Mouse (Mus musculus): Measurements from ENCODE around the gene Icam1. TPM values are rescaled to one million over a fixed set of nuclear protein-coding genes. Genes with fewer than 3 reads are reported as not detected.
A peak's percentile ranks its signal among the peaks of the same experiment; 100 is the strongest.

Gene Icam1
- total RNA-seq, 2 experiments from 2014 or later: 3.1 to 3.3 TPM

- DNase-seq (ENCODE audit: extremely low spot score in 1 of 2, low spot score in 2 of 2): peak in 1 of 2 experiments; percentile 46
- intact Hi-C loops (cut with DNase I): no loop called here
Observed at GRCm38 (mm10) chr9:21016331-21017176, 769 bp downstream of the Icam1 start.

DNA sequence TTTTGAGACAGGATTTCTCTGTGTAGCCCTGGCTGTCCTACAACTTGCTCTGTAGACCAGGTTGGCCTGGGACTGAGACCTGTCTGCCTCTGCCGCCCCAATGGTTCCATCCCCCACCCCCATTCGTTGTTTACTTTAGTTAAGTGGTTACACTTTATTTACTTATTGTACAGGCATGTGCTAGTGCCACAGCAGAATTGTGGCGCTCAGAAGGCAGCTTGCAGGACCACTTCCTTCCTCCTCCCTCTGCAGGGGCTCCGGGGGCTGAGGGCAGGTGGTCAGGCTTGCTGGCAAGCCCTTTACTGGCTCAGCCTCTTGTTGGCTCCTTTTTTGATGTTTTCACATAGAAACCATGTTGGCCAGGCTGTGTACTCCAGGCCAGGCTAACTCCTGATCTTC lies 1.4 kb downstream of the Icam1 start:
- intact Hi-C loops (cut with DNase I): no loop called here
- no peak for DNase-seq (ENCODE audit: extremely low spot score in 1 of 2, low spot score in 2 of 2)

DNA sequence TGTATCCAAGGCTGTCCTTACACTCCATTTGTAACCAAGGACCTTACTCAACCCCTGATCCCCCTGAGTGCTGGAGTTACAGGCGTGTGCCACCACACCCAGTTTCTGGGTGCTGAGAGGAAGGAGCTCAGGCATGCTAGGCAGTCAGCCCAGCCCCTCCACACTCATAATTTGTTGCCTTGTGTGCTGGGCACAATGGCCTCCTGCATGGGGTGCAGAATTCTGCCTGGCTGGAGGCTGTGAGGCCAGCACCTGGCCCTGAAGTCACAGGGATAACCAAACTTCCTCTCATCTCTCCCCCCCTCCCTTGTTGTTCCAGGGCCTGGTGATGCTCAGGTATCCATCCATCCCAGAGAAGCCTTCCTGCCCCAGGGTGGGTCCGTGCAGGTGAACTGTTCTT lies 2.8 kb downstream of the Icam1 start:
- intact Hi-C loops (cut with DNase I): no loop called here
- DNase-seq (ENCODE audit: extremely low spot score in 1 of 2, low spot score in 2 of 2): no peak

GRCm38 (mm10) chr9:21021363-21021762 lies 5.6 kb downstream of the Icam1 start:
- intact Hi-C loops (cut with DNase I): no loop called here
- DNase-seq (ENCODE audit: extremely low spot score in 1 of 2, low spot score in 2 of 2): no peak

GRCm38 (mm10) chr9:21022288-21022687 lies 6.5 kb downstream of the Icam1 start:
- DNase-seq (ENCODE audit: extremely low spot score in 1 of 2, low spot score in 2 of 2): no peak
- intact Hi-C loops (cut with DNase I): no loop called here

DNA sequence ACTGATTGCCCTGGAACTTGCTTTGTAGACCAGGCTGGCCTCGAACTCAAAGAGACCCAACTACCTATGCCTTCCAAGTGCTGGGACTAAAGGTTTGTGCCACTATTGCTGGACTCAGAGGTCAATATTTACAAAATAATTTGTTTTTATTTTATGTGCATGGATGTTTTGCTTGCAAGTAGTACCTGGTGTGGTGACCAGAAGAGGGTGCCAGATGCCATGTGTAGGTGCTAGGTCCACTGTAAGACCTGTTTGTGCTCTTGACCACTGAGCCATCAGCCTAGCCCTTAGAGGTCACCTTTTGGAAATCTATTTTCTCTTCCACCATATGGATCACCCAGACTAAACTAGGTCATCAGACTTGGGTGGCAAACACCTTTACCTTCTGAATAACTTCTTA lies 6.9 kb downstream of the Icam1 start:
- intact Hi-C loops (cut with DNase I): no loop called here
- no peak for DNase-seq (ENCODE audit: extremely low spot score in 1 of 2, low spot score in 2 of 2)

DNA sequence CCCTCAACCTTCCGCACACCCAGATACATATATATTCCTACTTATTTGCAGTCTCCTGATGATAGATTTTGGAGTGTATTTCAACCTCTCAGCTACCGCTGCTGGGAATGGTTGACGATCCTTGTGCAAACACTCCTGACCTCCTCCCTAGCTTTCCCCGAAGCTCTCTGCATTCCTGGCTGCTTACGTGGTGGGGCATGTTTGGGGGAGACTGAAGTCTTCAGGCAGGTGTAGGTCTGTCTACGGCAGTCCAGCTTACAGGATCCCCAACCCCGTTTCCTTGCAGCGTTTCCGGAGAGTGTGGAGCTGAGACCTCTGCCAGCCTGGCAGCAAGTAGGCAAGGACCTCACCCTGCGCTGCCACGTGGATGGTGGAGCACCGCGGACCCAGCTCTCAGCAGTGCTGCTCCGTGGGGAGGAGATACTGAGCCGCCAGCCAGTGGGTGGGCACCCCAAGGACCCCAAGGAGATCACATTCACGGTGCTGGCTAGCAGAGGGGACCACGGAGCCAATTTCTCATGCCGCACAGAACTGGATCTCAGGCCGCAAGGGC lies 9.5 kb downstream of the Icam1 start:
- intact Hi-C loops (cut with DNase I): no loop called here
- no peak for DNase-seq (ENCODE audit: extremely low spot score in 1 of 2, low spot score in 2 of 2)

- no peak for DNase-seq (ENCODE audit: extremely low spot score in 1 of 2, low spot score in 2 of 2)
- intact Hi-C loops (cut with DNase I): no loop called here
Observed at GRCm38 (mm10) chr9:21026849-21027248, 11.1 kb downstream of the Icam1 start.

- DNase-seq (ENCODE audit: extremely low spot score in 1 of 2, low spot score in 2 of 2): peak in 1 of 2 experiments; percentile 81
- intact Hi-C loops (cut with DNase I): no loop called here
Observed at GRCm38 (mm10) chr9:21027774-21028290, 12.0 kb downstream of the Icam1 start.

DNA sequence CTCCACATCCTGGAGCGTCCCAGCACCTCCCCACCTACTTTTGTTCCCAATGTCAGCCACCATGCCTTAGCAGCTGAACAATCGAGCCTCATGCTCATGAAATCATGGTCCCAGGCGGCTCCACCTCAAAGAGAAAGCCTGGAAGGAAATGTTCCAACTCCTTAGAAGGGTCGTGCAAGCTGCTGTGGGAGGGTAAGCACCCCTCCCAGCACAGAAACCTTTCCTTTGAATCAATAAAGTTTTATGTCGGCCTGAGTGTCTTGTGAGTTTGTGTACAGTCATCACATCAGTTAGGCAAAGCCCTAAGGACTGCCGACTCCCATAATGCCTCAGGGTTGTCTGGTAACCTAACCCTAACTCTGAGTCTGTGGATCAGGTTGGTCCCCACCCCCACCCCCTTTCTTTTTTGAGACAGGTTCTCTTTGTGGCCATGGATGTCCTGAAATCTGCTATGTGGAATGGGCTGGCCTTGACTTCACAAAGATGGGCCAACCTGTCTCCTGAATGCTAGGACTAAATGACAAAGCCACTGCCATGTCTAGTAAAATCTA lies 12.8 kb downstream of the Icam1 start:
- intact Hi-C loops (cut with DNase I): no loop called here
- no peak for DNase-seq (ENCODE audit: extremely low spot score in 1 of 2, low spot score in 2 of 2)

- peak in 1 of 2 experiments; percentile 87 for DNase-seq (ENCODE audit: extremely low spot score in 1 of 2, low spot score in 2 of 2)
- intact Hi-C loops (cut with DNase I): loop anchor here (5.0 kb wide), 2 partner anchors 43 to 103 kb away; partner anchors contain the start of genes Fdx1l, Gm49373 and Tyk2
Observed at GRCm38 (mm10) chr9:21029291-21030054, 13.7 kb downstream of the Icam1 start, which contains the start of gene Icam4. Gene Icam4, plus strand, starts transcription at chr9:21029373.

- intact Hi-C loops (cut with DNase I): loop anchor here (5.0 kb wide), 2 partner anchors 42 to 102 kb away; partner anchors contain the start of genes Fdx1l, Gm49373 and Tyk2
Observed at GRCm38 (mm10) chr9:21030055-21030600, 14.3 kb downstream of the Icam1 start.

GRCm38 (mm10) chr9:21030781-21031250 lies 15.0 kb downstream of the Icam1 start:
- peak; percentile 83 to 92 for DNase-seq (ENCODE audit: extremely low spot score in 1 of 2, low spot score in 2 of 2)

More at GRCm38 (mm10) chr9:21030055-21030600, 14.3 kb downstream of the Icam1 start:
- peak in 1 of 2 experiments; percentile 39 for DNase-seq (ENCODE audit: extremely low spot score in 1 of 2, low spot score in 2 of 2)

GRCm38 (mm10) chr9:21031251-21031895 lies 15.6 kb downstream of the Icam1 start:
- intact Hi-C loops (cut with DNase I): loop anchor here (5.0 kb wide), 2 partner anchors 41 to 101 kb away; partner anchors contain the start of genes Fdx1l, Gm49373 and Tyk2
- peak; percentile 77 to 84 for DNase-seq (ENCODE audit: extremely low spot score in 1 of 2, low spot score in 2 of 2)

More at GRCm38 (mm10) chr9:21030781-21031250, 15.0 kb downstream of the Icam1 start:
- intact Hi-C loops (cut with DNase I): loop anchor here (5.0 kb wide), 2 partner anchors 41 to 101 kb away; partner anchors contain the start of genes Fdx1l, Gm49373 and Tyk2

DNA sequence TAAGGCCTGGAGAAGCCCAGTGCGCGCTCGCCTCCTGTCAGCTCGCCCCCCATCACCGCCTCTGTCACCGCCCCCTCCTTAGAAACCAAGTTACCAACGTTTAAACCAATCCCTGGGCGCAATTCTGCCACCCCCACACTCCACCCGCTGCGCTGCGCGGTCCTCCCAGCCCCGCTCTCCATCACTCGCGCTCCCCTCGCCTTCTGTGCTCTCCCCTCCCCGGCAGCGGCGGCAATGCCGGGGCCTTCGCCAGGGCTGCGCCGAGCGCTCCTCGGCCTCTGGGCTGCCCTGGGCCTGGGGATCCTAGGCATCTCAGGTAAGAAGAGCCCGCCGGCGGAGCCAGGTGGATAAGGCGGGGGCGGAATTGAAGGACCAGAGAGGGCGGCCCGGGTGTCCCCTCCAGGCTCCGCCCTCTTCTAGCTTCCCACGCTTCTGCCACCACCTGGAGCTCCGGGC lies 16.1 kb downstream of the Icam1 start, which contains the start of gene Icam5:
Gene Icam5, plus strand, starts transcription at position 178 of the 456 bp plus-strand sequence.
- DNase-seq (ENCODE audit: extremely low spot score in 1 of 2, low spot score in 2 of 2): peak; percentile 80 to 86
- intact Hi-C loops (cut with DNase I): loop anchor here (5.0 kb wide), 2 partner anchors 40 to 100 kb away; partner anchors contain the start of genes Fdx1l, Gm49373 and Tyk2

DNA sequence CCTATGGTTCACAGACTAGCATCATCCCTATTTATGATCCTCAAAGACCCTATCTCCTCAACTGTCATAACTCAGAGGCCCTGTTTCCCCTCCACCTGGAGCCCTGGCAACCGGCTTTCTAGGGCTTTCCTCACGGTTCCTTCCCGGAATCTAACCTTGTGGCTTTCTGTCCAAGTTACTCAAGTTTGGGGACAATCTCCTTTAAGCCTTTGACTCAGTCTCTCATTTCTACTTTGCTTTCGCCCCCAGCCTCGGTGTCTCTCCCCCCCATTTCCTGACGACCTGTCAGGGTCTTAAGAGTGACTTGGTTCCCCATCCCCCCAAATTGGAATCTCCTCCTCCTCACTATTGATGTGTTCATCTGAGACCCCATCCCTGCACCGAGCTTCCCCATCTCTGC lies 16.7 kb downstream of the Icam1 start:
- intact Hi-C loops (cut with DNase I): loop anchor here (5.0 kb wide), 2 partner anchors 40 to 100 kb away; partner anchors contain the start of genes Fdx1l, Gm49373 and Tyk2
- no peak for DNase-seq (ENCODE audit: extremely low spot score in 1 of 2, low spot score in 2 of 2)

GRCm38 (mm10) chr9:21033136-21033535 lies 17.4 kb downstream of the Icam1 start:
- DNase-seq (ENCODE audit: extremely low spot score in 1 of 2, low spot score in 2 of 2): peak in 1 of 2 experiments; percentile 90
- intact Hi-C loops (cut with DNase I): loop anchor here (5.0 kb wide), 2 partner anchors 39 to 99 kb away; partner anchors contain the start of genes Fdx1l, Gm49373 and Tyk2

Data from left cerebral cortex, postnatal 10 days (tissue).